Mouse (Mus musculus): ENCODE results near the gene Gpr19. TPM values are rescaled to one million over a fixed set of nuclear protein-coding genes. Genes with fewer than 3 reads are reported as not detected.

The Gpr19 gene
- polyA plus RNA-seq, 1 experiment, result 2.1 TPM

DNA sequence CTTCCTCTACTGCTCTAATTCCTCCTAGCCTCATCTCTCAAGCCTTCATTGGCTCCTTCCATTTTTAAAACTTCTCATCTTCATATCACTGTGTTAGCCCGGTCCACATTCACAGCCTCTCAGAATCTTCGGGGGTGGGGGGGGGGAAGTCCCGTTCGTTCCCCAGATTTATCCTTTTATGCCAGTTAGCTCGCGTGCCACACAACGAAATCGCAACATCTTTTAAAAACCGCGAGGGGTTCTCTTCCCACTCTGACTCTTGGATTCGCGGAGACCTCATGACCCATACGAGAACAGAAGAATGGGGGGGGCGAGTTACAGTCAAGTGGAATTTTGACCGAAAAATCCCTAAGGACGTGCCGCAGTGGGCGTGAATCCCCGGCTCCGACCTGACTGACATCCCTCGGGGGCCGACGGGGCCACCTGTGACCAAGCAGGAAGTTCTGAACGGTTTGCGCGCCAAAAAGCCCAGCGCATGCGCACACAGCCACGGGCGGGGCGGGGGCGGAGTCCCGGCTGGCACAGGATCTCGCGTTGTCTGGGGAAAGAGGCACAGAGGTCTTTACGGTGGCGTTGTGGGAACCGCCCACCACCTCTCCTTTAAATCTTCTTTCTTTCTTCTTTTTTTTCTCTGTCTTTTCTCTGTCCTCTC, 809 bp downstream of the Gpr19 start:
- Histone ChIP-seq H3K79me3 (ENCODE audit: low read depth) (peaks cover 2% of the 10 kb centered on the region), H3K36me3 (ENCODE audit: control insufficient read depth, insufficient read depth) (no peaks in the 10 kb centered on the region), H3K79me2 (ENCODE audit: control insufficient read depth, insufficient read depth) (no peaks in the 10 kb centered on the region), H3K27me3 (ENCODE audit: control insufficient read depth, insufficient read depth, insufficient read length) (no peaks in the 10 kb centered on the region), H3K4me3 (ENCODE audit: insufficient read depth, poor library complexity, severe bottlenecking) (peak overlapping the region; percentile 45), H3ac (ENCODE audit: control insufficient read depth, insufficient read length, low read depth) (peak overlapping the region; percentile 73)
- no peak for TF ChIP-seq MYOD1 (IDR thresholded peaks at IDR 0.05; ENCODE audit: control insufficient read depth, insufficient read length, low read depth)
- peak; percentile 89 for TF ChIP-seq MAX (IDR thresholded peaks at IDR 0.05)

GRCm38 (mm10) chr6:134896570-134897436, 1.6 kb downstream of the Gpr19 start:
- H3K27me3 ChIP-seq (ENCODE audit: control insufficient read depth, insufficient read depth, insufficient read length), result no peaks in the 10 kb centered on the region
- H3K36me3 ChIP-seq (ENCODE audit: control insufficient read depth, insufficient read depth), result no peaks in the 10 kb centered on the region
- no peaks in the 10 kb centered on the region for H3K79me2 ChIP-seq (ENCODE audit: control insufficient read depth, insufficient read depth)
- peaks cover 2% of the 10 kb centered on the region for H3K79me3 ChIP-seq (ENCODE audit: low read depth)
- H3K4me3 ChIP-seq (ENCODE audit: insufficient read depth, poor library complexity, severe bottlenecking), result no peak overlapping the region
- no peak overlapping the region for H3ac ChIP-seq (ENCODE audit: control insufficient read depth, insufficient read length, low read depth)
- TF ChIP-seq CTCF (IDR thresholded peaks at IDR 0.05; ENCODE audit: control insufficient read depth, insufficient read depth, insufficient read length), result no peak
- TF ChIP-seq FOSL1 (IDR thresholded peaks at IDR 0.05; ENCODE audit: insufficient read depth, low read length, poor library complexity, severe bottlenecking), result no peak
- no peak for TF ChIP-seq MYOD1 (IDR thresholded peaks at IDR 0.05; ENCODE audit: control insufficient read depth, insufficient read length, low read depth)
- TF ChIP-seq USF1 (IDR thresholded peaks at IDR 0.05; ENCODE audit: low read depth), result no peak
- no peak for TF ChIP-seq MYOG (IDR thresholded peaks at IDR 0.05; ENCODE audit: control insufficient read depth, extremely low read depth, insufficient read length)
- TF ChIP-seq MAX (IDR thresholded peaks at IDR 0.05), result no peak
- TF ChIP-seq CEBPB (IDR thresholded peaks at IDR 0.05; ENCODE audit: low read depth), result no peak

DNA sequence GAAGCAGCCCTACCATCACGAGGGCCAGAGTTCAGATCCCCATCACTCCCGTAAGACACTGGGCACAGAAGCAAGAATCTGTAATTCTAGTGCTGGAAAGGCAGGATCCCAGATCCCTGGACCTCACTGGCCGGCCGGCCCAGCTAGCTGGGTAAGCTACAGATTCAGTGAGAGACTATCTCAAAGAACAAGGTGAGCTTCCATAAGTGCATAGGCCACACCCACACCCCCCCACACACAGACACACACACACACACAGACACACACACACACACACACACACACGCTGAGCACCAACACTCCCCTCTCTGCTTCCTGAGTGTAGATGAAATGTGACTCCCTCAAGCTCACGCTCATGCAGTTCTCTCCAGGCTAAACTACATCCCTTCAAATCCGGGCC, 7.9 kb downstream of the Gpr19 start:
- no peak for TF ChIP-seq MYOD1 (IDR thresholded peaks at IDR 0.05; ENCODE audit: control insufficient read depth, insufficient read length, low read depth)
- TF ChIP-seq MAX (IDR thresholded peaks at IDR 0.05), result no peak
- no peak for TF ChIP-seq USF1 (IDR thresholded peaks at IDR 0.05; ENCODE audit: low read depth)
- no peak overlapping the region for H3K4me3 ChIP-seq (ENCODE audit: insufficient read depth, poor library complexity, severe bottlenecking)

DNA sequence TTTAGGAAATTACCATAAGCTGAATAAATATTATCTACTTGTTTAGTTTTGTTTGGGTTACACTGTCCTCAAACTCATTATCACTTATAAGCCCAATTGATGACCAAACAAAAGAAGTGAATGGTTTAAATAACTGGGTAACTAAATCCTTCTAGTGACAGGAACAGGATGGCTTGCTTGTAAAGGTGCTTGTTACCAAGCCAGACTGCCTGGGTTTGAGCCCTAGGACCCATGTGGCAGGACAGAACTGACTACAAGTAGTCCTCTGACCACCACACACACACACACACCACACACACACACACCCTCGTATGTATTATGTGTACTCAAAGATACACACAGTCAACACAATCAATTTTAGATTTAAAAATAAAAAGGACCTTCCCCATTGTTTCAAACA, 8.6 kb downstream of the Gpr19 start:
- no peaks in the 10 kb centered on the region for H3K36me3 ChIP-seq (ENCODE audit: control insufficient read depth, insufficient read depth)
- no peak overlapping the region for H3K4me3 ChIP-seq (ENCODE audit: insufficient read depth, poor library complexity, severe bottlenecking)
- no peak overlapping the region for H3ac ChIP-seq (ENCODE audit: control insufficient read depth, insufficient read length, low read depth)
- H3K79me3 ChIP-seq (ENCODE audit: low read depth), result no peaks in the 10 kb centered on the region
- TF ChIP-seq USF1 (IDR thresholded peaks at IDR 0.05; ENCODE audit: low read depth) (no peak), MYOG (IDR thresholded peaks at IDR 0.05; ENCODE audit: control insufficient read depth, extremely low read depth, insufficient read length) (no peak), MYOD1 (IDR thresholded peaks at IDR 0.05; ENCODE audit: control insufficient read depth, insufficient read length, low read depth) (no peak), FOSL1 (IDR thresholded peaks at IDR 0.05; ENCODE audit: insufficient read depth, low read length, poor library complexity, severe bottlenecking) (no peak), CEBPB (IDR thresholded peaks at IDR 0.05; ENCODE audit: low read depth) (no peak), MAX (IDR thresholded peaks at IDR 0.05) (no peak), CTCF (IDR thresholded peaks at IDR 0.05; ENCODE audit: control insufficient read depth, insufficient read depth, insufficient read length) (no peak)
- H3K79me2 ChIP-seq (ENCODE audit: control insufficient read depth, insufficient read depth), result no peaks in the 10 kb centered on the region
- no peaks in the 10 kb centered on the region for H3K27me3 ChIP-seq (ENCODE audit: control insufficient read depth, insufficient read depth, insufficient read length)

More for the DNA sequence above, 7.9 kb downstream of the Gpr19 start:
- H3K79me3 ChIP-seq (ENCODE audit: low read depth), result no peaks in the 10 kb centered on the region
- no peak overlapping the region for H3ac ChIP-seq (ENCODE audit: control insufficient read depth, insufficient read length, low read depth)
- no peaks in the 10 kb centered on the region for H3K79me2 ChIP-seq (ENCODE audit: control insufficient read depth, insufficient read depth)
- H3K36me3 ChIP-seq (ENCODE audit: control insufficient read depth, insufficient read depth), result no peaks in the 10 kb centered on the region
- H3K27me3 ChIP-seq (ENCODE audit: control insufficient read depth, insufficient read depth, insufficient read length), result no peaks in the 10 kb centered on the region

DNA sequence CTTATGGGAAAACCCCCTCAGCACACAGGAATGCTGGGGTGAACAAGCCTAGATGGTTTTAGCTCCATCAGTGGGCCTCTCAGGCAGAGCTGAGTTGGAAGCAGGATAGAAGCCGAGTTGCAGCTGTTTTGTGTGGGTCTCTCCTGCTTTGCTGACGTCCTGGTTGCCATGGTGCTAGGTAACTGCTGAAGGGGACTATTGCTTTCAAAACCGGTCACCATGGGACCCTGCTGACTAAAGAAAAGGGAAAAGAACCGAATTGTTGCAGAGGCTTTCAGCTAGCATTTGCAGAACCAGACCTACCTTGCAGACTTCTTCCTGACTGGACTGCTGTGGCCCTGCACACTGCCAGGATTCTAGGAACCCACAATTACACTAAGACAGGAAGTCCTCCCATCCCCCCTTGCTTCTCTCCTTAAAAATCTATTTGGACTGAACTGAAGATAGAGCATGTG, 9.8 kb downstream of the Gpr19 start:
- H3K79me3 ChIP-seq (ENCODE audit: low read depth), result no peaks in the 10 kb centered on the region
- H3K36me3 ChIP-seq (ENCODE audit: control insufficient read depth, insufficient read depth), result no peaks in the 10 kb centered on the region
- H3K79me2 ChIP-seq (ENCODE audit: control insufficient read depth, insufficient read depth), result no peaks in the 10 kb centered on the region
- no peaks in the 10 kb centered on the region for H3K27me3 ChIP-seq (ENCODE audit: control insufficient read depth, insufficient read depth, insufficient read length)
- no peak for TF ChIP-seq CEBPB (IDR thresholded peaks at IDR 0.05; ENCODE audit: low read depth)
- no peak for TF ChIP-seq MYOD1 (IDR thresholded peaks at IDR 0.05; ENCODE audit: control insufficient read depth, insufficient read length, low read depth)
- no peak for TF ChIP-seq MYOG (IDR thresholded peaks at IDR 0.05; ENCODE audit: control insufficient read depth, extremely low read depth, insufficient read length)
- TF ChIP-seq CTCF (IDR thresholded peaks at IDR 0.05; ENCODE audit: control insufficient read depth, insufficient read depth, insufficient read length), result no peak
- no peak for TF ChIP-seq USF1 (IDR thresholded peaks at IDR 0.05; ENCODE audit: low read depth)
- H3ac ChIP-seq (ENCODE audit: control insufficient read depth, insufficient read length, low read depth), result no peak overlapping the region
- H3K4me3 ChIP-seq (ENCODE audit: insufficient read depth, poor library complexity, severe bottlenecking), result no peak overlapping the region
